Comparison of ENCODE assay signal across 8 mouse cellular contexts in the genomic region with DNA sequence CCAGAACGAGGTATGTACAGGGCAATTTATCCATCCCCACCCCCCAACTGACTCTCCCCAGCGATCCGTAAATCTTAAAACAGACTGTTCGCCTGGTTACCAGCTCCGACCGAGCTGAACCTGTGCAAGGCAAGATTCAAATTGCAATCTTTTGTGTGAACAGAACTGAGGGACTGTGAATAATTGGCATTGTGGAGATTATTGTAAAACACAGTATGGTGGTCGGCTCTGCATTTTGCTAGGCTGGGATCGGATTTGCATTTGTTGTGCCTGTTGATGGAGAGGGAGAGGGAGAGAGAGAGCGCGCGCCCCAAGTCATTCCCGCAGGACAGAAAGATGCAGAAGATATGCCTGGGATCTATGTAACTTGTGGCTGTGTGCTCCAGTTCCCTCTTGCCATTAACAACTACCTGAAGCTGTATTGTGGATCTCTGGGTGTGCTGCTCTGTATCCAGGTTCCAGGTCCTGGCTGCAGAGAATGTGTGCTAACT.
DNase-seq lines count a peak whose midpoint lies in the region; ATAC-seq lines count a peak whose summit lies in the region.

No protein-coding gene starts in this region.

- DNase-seq in right cerebral cortex, postnatal 4 days = peak; percentile 13
- DNase-seq in right cerebral cortex, postnatal 14 days = no peak
- peak; percentile 33 for DNase-seq in embryonic facial prominence, embryonic 14.5 days (ENCODE audit: low spot score)
- DNase-seq in lung, postnatal 36 days = no peak
- no peak for DNase-seq in heart, postnatal 36 days
- no peak for DNase-seq in ovary, postnatal 36 days (ENCODE audit: low spot score)

- H3K36me3 ChIP-seq in embryonic facial prominence, embryonic 14.5 days (ENCODE audit: control insufficient read depth, insufficient read depth, low read length) = no peaks in the 10 kb centered on the region
- no peaks in the 10 kb centered on the region for H3K36me3 ChIP-seq in limb, embryonic 12.5 days
- H3K36me3 ChIP-seq in stomach, embryonic 16.5 days (ENCODE audit: control insufficient read depth, insufficient read depth, low read length) = no peaks in the 10 kb centered on the region

- peaks cover 15% of the 10 kb centered on the region for H3K4me1 ChIP-seq in embryonic facial prominence, embryonic 14.5 days (ENCODE audit: control insufficient read depth, insufficient read depth, low read length)
- H3K4me1 ChIP-seq in limb, embryonic 12.5 days (replicated peaks) = peaks cover 36% of the 10 kb centered on the region
- H3K4me1 ChIP-seq in stomach, embryonic 16.5 days (ENCODE audit: control insufficient read depth, insufficient read depth, low read length) = no peaks in the 10 kb centered on the region

- intact Hi-C loops in heart, postnatal 36 days (cut with DNase I) = no loop called here

- no peak overlapping the region for H3K27ac ChIP-seq in embryonic facial prominence, embryonic 14.5 days (replicated peaks; ENCODE audit: low read depth, low read length)
- peak overlapping the region; percentile 74; the same call in 1 of the 2 replicates for H3K27ac ChIP-seq in limb, embryonic 12.5 days
- H3K27ac ChIP-seq in stomach, embryonic 16.5 days (ENCODE audit: low read length) = no peak overlapping the region

- no peaks in the 10 kb centered on the region for H3K27me3 ChIP-seq in embryonic facial prominence, embryonic 14.5 days (replicated peaks; ENCODE audit: control insufficient read depth, insufficient read depth, low read length)
- H3K27me3 ChIP-seq in limb, embryonic 12.5 days = no peaks in the 10 kb centered on the region
- no peaks in the 10 kb centered on the region for H3K27me3 ChIP-seq in stomach, embryonic 16.5 days (ENCODE audit: control insufficient read depth, insufficient read depth, low read length)

- peak; percentile 85; the same call in 1 of the 2 replicates for ATAC-seq in embryonic facial prominence, embryonic 14.5 days (ENCODE audit: low read depth)
- ATAC-seq in limb, embryonic 12.5 days (ENCODE audit: insufficient number of reproducible peaks, insufficient read depth, low FRiP score, low TSS enrichment, low read depth) = peak; percentile 85
- ATAC-seq in stomach, embryonic 16.5 days (ENCODE audit: insufficient read depth, low FRiP score) = no peak

- H3K4me3 ChIP-seq in embryonic facial prominence, embryonic 14.5 days (ENCODE audit: low read depth, low read length) = peak overlapping the region; percentile 15
- H3K4me3 ChIP-seq in limb, embryonic 12.5 days (replicated peaks) = peak overlapping the region; percentile 25
- H3K4me3 ChIP-seq in stomach, embryonic 16.5 days (replicated peaks; ENCODE audit: low read length) = no peak overlapping the region

- WGBS in embryonic facial prominence, embryonic 14.5 days = 32% methylated on average over 12 of the region's 12 CpGs
- 29% methylated on average over 12 of the region's 12 CpGs for WGBS in limb, embryonic 12.5 days
- WGBS in stomach, embryonic 16.5 days = 48% methylated on average over 12 of the region's 12 CpGs

- H3K4me2 ChIP-seq in embryonic facial prominence, embryonic 14.5 days (ENCODE audit: low read depth, low read length) = peak overlapping the region; percentile 43
- peak overlapping the region; percentile 48 for H3K4me2 ChIP-seq in limb, embryonic 12.5 days
- 0 out of 2 replicates have a peak overlapping the region, but pooled peaks have one; percentile 1 for H3K4me2 ChIP-seq in stomach, embryonic 16.5 days (ENCODE audit: low read depth, low read length)

- no peaks in the 10 kb centered on the region for H3K9me3 ChIP-seq in embryonic facial prominence, embryonic 14.5 days (ENCODE audit: control insufficient read depth, low read length)
- H3K9me3 ChIP-seq in limb, embryonic 12.5 days = no peaks in the 10 kb centered on the region
- no peaks in the 10 kb centered on the region for H3K9me3 ChIP-seq in stomach, embryonic 16.5 days (replicated peaks; ENCODE audit: control insufficient read depth, low read length)

- H3K9ac ChIP-seq in embryonic facial prominence, embryonic 14.5 days (ENCODE audit: low read depth, low read length) = peak overlapping the region; percentile 32; the same call in 1 of the 2 replicates
- H3K9ac ChIP-seq in limb, embryonic 12.5 days (replicated peaks) = no peak overlapping the region
- no peak overlapping the region for H3K9ac ChIP-seq in stomach, embryonic 16.5 days (ENCODE audit: low read length)

Comparison
In these comparisons a context has a peak if more than half of its experiments do, and no peak if none do; other contexts are left out.
1. DNase-seq: peak in right cerebral cortex, postnatal 4 days (single experiment) and embryonic facial prominence, embryonic 14.5 days (single experiment); none in right cerebral cortex, postnatal 14 days (single experiment), lung, postnatal 36 days (single experiment), heart, postnatal 36 days (0 of 2) and ovary, postnatal 36 days (single experiment).
2. Peak in every context shown above with its lines, with median percentiles within 50 percentile points of each other: H3K4me2 ChIP-seq.